Mouse (Mus musculus) cerebellum, postnatal 25 days (tissue): ENCODE results near the gene Dgkh.
"Not testable (repeated sequence)": the region's sequence is repeated elsewhere in the genome, so short reads cannot be mapped to it uniquely, and the experiment has no call there.

Experiments
- DNase-seq, 2 experiments: peaks; one replicate each; pipeline ENCODE4 v3.0.0; 2021; ENCODE audit warnings: mixed read lengths in 2 of 2

The Dgkh gene

DNA sequence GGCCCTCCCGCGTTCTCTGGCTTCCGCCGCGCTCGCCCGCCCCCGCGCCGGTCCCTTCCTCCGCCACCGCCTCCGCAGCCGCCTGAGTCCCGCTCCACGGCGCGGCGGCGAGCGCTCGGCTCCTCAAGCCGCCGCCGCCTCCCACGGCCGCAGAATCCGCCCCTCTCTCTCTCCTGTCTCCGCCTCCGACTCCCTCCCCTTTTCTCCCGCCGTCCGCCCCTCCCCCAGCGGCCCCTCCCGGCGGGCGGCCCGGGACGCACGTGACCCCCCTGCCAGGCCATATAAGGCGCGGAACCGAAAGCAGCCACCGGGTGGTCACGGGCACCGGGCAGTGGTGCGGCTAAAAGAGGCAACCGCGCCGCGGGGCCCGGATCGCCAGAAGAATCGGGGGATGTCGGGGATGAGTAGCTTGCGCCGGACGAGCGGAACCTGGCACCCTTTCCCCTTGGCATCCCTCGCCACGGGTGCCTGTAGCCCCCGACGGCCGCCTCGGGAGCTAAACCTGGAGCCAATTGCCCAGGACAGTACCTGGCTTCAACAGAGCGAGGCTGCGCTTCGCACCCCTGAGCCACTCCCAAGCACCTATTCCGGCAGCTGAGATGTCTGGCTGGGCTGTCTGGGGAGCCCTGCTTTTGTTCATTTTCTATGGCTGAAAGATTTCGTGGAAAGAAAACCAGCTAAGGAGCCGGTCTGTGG lies at the start of gene Dgkh:
Dgkh (minus strand) TSS at position 160 of the 696 bp plus-strand sequence.
- DNase-seq = peak; percentile 79 to 88

DNA sequence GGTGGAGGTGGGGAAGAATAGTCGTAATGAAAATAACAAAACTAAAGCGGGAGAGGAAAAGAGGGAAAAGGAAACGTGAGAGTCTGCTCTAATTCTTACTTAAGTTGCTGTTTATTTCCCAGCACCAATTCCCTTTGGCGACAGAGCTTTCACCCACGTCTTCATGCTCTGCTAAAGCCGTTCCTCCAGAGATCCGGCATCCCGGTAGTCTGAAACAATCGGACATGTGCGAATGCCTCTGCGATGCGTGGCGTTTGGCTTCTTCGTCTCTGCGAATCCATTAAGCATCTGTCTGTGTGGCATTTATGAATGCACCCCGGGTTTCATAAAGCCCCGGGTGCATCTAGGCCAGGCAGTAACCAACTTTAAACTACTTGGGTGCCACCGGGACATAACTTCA lies 44.6 kb upstream of the Dgkh start:
- DNase-seq = peak in 1 of 2 experiments; percentile 23

DNA sequence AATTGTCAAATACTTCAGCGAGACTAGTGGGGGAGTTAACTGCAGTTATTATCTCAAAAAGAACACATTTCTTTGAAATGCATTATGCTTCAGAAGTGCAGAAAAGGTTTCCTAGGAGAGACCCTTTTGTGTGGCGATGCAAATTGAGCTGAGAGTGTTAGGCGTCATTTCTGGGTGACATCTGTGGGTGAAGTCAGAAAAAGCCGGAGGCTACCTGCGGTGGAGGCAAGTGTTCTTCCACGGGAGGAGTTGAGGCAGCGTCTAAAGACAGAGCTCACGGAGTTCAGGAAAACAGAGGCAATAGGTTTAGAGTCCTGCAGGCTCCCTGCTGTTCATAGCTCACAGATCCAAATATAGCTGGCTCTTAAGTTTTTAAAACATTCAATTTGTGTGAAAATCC lies 44.1 kb upstream of the Dgkh start:
- DNase-seq = peak in 1 of 2 experiments; percentile 9

DNA sequence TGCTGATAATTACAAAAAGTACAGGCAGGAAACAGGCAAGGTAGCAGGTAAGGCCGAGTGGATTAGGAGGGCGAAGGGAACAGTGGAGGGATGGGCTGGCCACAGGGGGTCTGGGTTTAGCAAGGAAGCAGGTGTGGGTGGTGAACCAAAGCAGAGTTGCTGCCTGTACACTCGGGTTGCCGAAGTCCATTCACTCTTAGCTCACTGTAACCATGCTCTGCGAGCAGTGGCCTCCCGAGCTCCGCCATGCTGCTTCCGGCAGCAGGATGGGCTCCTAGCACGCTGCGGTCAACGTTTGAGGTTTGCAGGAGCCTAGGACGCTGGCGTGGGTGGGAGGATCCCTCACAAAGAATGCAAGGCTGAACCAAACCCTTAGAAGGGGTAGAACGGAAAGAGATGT lies 43.1 kb upstream of the Dgkh start:
- DNase-seq = no peak

DNA sequence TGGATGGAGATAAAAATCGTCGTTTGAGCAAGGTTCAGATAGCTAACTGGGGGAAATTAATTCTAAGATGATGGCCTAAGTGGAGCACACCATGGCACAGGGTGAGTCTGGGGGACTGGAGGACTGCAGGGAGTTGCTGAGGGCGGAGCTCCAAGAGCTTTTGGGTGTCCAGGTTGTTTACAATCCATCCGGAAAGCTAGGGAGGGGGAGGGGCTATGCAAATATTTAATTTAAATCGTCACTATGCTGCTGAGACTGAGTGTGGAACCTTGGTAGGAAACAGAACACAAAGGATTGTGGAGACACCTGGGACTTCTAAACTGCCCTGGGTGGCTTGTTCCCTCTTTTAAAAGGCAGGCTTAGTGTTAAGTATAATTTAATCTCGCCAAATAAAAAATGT lies 42.6 kb upstream of the Dgkh start:
- DNase-seq = no peak

DNA sequence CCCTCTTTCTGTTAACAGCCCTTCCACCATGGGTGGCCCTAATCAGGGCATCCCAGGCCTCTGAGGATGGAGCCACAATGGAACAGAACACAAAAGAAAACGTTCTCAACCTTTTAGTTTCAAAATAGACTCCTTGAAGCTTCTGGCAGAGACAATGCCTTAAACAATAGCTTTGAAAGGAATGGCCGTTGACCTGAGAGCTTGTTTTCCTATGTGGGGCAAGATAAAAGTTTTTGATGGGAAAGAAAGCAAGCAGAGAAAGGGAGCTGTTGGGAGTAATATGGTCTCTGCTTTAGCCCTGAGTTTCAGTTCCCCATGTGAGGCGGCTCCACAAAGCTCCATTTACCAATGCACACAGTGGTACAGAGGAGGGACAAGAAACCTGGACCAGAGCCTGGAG lies 37.9 kb upstream of the Dgkh start:
- DNase-seq = no peak

DNA sequence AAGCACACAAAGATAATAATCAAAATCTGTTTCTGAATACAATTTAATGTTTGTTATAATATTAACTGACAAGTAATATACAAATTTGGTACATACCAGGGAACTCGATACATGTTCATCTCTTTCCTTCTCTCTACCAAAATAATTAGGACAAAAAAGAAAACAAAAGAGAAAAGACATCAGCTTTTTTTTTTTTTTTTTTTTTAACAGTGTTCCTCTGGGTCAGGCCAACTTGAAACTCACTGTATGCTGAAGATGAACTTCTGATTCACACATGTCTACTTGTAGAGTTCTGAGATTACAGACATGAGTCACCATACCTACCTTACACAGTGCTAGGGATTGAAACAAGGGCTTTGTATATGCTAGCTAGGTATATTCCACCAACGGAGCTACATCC lies 28.5 kb upstream of the Dgkh start:
- DNase-seq = no peak

DNA sequence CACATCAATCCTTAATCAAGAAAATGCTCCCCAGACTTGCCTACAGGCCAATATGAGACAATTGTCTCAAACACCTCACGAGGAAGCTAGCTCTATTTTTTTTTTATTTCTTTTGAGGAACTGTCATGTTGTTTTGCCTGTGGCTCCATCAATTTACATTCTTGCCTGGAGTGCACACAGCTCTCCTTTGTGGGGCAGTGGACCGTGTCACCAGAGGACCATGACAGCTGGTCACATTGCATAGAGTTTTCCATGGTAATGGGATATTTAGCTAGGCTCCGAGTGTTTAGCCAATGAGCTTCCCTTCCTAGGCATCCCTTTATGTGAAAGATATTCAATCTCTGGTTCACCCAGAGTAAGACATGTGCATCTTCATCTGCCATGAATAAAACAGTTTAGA lies 26.9 kb upstream of the Dgkh start:
- DNase-seq = no peak

DNA sequence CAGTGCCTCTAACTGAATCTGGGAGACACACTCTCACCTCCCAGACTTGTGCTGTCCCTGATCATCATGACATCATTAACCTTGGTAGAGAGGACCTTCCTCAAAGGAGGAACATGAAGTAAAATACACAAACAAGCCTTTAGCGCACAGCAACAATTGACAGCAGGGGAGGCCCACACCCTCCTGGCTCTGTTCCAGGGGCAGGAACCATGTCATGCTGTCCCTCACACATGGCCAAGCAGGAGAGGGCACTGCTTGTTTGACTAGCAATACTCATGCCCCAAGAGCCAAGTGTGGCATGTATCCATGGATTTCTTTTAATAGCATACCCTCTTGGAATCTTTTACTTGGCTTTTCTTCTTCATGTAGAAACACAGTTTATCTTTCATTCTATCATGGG lies 22.7 kb upstream of the Dgkh start:
- peak in 1 of 2 experiments; percentile 19 for DNase-seq

DNA sequence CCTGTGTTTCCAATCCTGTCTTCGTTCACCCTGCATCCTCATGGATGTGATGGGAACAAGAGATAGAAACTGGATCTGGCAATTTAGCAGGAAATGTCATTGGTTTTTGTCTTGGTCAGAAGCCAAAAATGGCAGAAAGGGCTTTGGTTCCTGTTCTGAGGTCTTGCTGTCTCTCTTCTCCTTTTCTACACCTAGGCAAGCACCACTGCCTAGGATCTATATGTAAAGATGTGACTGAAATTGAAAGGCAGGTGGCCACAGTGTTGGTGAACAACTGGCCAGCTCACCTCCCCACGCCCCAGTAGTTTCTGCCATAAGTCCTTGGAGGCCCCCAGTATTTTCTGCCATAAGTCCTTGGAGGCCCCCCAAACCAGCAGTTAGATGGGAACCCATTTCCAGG lies 16.1 kb upstream of the Dgkh start:
- no peak for DNase-seq

DNA sequence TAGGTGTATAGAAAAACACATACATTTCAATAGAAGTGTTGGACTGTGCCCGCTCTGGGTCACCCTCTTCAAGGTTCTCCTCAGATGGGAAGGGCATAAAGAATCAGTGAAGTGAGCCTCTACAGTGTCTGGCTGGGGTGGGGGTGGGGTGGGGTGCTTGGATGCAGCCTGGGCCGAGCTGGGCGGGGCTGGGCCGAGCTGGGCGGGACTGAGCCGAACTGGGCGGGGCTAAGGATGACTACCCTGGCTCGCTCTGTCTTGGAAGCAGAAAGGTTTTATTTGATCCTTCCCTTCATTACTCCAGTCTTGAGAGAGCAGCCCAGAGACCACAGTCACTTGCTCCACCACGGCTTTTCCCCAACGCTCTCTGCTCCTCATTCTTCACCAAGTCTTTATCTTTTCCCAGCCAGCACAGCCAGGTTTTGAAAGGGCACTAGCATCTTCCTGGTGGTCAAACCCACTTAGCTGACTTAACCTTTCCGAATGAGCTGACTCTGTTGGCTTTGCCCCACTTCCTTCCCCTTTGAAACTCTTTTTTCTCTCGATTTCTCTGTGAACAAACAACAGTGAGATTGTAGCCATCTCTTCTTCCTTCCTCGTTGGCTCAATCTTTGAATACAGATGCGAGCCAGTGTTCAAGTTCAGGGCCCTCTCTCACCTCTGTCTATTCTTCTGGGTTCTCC lies 15.5 kb upstream of the Dgkh start:
- DNase-seq = no peak

DNA sequence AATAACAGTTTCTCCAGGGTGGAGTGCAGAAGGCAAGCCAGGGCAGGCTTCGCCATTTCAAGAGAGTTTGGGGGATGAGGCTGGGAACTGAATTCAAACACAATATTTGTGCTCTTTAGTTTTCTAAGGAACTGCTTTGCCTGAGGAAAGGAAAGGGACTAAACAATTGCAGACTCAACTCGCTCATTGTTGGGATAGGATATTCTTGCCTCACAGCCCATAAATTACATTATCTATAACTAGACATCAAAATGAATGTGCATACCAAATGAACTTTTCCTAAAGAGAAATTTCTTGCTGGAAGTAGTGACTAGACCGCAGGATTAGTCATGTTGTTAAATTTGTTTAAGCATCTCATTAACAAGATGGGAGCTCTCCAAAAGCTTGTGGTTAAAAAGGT lies 14.9 kb upstream of the Dgkh start:
- DNase-seq = no peak

DNA sequence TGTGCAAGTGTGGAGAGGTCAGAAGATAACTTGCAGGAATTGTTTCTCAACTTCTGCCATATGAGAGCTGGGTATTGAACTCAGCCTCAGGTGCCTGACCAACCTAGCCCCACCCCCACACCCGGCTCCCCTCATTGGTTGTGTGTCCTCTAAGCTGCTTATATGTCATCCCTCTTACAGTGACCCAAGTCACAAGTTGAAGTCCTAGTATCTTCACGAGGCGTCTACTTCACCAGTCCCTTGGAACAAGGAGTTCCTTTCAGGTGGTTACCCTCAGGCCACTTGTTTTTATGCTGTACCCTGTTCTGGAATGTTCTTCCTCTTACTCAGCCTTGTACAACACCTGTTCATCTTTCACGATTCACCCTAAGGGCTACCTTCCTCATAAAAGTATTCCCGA lies 2.0 kb upstream of the Dgkh start:
- no peak for DNase-seq

DNA sequence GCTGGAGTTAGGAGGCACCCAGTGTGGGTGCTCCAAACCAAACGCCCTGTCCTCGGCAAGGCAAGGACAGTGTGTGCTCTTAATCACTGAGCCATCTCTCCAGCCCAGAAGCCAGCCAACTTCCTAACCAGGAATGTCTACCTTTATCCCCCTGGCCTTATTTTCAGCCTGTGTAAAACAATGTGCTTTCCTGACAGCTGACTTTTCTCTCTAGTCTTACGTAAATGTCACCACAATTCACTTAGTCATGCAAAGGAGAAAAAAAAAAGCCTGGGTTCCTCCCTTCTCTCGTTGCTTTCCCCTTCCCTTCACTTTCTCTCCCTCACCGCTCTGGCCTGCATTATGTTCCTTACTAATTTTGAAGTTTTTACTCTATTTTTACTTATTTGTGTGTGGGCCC lies 1.6 kb upstream of the Dgkh start:
- not testable (repeated sequence) for DNase-seq

DNA sequence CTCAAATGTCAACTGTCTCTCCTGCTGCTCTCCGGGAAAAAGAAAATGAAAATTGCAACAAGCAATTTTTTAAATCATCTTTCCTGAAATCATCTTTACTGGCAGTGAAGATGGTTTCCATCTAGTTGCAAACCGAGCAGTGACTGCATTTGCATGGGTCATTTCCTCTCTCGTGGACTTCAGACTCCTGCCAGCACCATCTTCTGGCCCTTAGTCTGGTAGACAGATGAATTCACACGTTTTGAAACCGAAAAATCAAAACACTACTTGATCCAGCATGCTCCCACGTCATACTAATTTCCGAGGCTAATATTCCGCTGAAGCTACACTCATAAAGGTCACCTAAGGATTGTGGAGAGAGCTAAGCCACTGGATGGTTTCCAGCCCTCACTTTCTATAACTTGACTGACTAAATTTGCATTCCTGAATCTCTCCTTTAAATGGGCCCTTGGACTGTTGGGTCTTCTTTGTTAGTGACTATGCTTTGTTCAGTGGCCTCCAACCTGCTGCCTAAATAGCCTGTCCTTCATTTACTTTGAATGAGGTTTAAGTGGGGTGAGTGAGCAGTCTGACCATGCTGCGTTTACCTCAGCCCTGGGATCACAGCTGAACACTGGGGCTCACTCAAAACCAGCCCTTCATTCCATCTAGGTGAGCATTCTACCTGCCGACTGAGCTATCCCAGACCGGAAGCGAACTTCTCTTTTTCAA lies 945 bp upstream of the Dgkh start:
- no peak for DNase-seq

DNA sequence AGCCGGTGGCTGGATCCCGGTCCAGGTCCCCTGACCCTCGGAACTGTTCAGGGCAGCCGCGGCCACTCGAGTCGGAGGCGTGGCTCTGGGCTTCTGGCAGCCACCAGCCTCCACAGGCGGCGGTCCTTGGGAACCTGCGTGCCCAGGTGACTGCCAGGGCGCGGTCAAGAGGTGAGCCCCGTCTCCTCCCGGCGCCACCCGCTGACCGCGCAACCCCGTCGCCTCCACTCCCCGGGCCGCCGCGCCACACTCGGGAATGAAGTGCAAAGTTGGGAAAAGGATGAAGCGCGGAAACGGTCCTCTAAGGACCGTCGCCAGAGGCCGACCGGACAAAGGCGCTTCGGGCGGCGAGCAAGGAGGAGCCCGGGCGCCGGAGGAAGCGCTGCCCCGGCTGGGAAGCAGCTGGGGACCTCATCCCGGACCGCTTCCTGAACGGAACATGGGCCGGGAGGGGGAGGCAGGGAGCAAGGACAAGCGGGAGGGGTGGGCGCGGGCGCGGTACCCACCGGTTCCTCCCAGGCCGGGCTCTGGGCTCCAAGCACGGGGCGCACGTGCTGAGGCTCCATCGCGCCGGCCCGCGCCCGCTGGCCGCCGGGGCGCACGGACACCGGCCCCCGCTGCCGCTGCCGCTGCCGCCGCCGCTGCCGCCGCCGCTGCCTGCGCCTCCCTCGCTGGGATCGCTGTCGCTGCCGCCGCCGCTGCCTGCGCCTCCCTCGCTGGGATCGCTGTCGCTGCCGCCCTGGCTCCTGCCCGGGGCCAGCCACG lies 542 bp downstream of the Dgkh start:
- DNase-seq = peak; percentile 51 to 59

DNA sequence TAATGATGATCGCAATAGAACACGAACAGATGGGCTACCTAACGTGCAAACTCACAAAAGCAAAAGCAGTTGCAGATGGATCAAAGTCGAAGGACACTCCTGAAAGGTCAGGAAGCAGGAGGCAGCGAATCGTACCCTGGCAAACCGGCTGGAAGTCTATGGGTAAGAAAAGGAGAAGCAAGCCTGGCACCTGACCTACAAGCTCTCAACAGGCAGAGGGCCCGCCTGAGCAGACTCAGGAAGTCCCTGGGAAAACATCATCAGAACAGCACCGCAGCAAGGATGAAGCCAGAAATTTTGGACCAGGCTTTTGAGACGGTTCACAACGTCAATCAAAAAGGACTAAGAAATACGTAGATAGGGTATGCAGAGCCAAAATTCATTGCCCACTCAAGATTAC lies 1.3 kb downstream of the Dgkh start:
- peak; percentile 40 to 61 for DNase-seq

DNA sequence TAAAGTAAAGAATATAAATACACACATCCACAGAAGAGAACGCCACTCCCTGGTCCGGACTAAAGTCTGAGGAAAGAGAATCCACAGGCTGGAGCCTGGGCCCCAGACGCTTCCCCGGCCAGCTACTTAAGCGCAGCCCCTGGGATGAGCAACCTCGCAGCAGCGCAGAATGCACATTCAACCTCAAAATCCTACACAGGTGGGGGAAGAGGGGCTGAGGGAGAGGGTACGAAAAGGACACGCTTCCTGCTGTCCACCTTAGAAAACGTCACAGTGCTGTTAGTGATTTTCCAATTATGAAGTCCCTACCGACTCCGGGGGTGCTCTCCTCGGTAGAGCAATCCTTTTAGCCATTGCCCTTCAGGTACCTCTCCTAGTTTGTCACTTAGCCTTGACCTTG lies 6.6 kb downstream of the Dgkh start:
- DNase-seq = no peak

DNA sequence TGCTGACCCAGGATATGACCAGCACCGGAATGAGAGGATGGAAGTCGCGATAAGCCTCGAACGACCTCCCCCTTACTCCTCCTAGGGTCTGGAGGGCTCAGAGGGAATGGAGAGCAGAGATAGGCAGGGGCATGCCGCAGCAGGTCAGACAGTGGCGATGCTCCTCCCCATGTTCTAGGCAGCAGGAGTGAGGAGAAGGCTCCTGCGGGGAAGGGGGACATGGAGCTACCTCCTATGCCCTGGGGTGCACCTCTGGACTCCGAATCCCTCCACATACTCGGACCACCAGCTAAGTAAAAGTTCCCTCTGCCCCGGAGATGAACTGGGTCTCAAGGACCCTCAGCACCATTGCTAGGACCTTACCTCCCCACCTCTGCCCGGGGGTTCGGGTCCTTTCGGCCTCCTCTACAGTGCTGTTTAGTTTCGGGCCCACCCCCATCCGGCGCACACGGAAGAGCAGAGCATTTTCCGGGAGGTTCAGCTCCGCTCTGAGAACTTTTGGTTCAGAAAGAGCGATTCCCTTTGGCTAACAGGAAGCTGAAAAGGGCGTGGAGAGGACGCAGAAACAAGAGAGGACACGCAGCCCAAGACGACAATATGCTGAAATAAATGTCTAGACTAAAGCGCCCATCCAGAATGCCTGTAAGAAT lies 7.1 kb downstream of the Dgkh start:
- DNase-seq = no peak

DNA sequence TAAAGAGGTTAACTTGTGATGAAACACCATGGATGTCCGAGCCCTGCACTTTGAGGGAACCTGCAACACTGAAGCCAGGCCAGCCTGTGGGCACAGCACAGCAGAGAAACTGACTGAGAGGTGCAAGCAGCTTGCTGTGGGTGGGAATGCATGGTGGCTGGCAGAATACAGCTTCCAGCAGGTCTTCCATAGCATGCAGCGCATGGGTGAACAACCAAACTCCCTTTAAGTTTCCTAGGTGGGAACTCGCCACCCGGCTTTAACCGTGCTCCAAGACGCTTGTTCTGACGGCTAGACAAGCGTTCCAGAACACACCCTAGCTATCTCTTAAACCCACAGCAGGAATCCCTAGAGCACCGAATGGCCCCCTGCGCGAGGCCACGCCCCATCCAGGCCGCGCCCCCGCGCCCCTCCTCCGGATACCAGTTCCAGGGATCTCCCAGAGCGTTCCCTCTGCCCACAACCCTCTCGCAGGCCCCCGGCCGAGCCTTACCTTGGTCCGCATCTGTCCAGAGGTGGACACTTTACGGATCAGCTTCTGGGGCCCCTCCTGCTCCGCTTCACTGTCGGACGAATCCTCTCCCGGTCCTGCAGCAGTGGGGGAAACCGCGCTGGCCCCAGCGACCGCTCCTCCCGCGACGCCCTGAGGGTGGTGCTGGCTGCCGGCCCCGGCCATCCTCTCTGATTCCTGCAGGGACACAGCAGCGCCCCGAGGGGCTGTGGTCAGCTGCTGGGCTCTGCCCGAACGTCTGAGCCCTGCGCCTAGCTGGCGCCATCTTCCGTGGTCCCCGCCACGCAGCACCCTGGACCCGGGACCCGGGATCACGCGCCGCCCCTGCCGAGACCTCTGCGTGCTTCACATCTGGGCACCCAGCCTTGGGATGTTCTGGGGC lies 7.9 kb downstream of the Dgkh start:
- peak; percentile 43 to 53 for DNase-seq

DNA sequence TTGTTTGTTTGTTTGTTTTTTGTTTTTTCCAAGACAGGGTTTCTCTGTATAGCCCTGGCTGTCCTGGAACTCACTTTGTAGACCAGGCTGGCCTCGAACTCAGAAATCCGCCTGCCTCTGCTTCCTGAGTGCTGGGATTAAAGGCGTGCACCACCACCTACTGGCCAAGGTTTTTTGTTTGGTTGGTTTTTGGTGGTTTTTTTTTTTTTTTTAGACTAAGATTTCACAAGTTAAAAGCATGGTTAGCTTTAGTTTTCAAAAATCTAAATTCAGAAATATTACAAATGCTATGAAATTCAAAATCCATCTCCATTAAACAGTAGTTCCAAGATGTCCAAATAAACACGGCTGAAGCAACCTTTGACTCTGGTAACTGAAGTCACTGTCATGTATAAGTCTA lies 8.9 kb downstream of the Dgkh start:
- DNase-seq = not testable (repeated sequence)

DNA sequence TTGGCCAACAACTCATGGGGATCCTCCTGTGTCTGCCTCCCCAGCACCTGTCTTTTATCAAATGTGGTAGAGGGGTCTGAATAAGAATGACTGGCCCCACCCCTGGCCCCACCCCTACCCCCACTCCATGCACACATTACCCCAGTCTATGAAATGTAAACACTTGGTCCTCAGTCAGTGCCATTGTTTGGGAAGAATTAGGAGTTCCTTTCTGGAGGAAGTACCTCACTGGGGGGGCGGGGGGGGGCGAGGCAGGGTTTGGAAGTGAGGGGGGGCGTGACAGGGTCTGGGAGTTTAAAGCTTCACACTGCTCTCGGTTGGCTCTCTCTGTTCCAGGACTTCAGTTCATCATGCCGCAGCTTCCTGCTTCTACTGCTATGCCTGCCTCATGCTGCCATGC lies 10.5 kb downstream of the Dgkh start:
- no peak for DNase-seq
